Mouse (Mus musculus) stomach, postnatal 0 days (tissue): ENCODE data around the gene Kel.
A peak's percentile ranks its signal among the peaks of the same experiment; 100 is the strongest.

ENCODE experiments used
- CTCF ChIP-seq: IDR thresholded peaks from 2 replicates; pipeline ENCODE4 v1.5.1; 2016; ENCODE audit warnings: antibody characterized with exemption, low read depth, mild to moderate bottlenecking, moderate library complexity
- EP300 ChIP-seq: optimal IDR thresholded peaks from 2 replicates; pipeline ENCODE3; 2016; ENCODE audit warnings: antibody characterized with exemption

- TF ChIP-seq CTCF (peak; percentile 55), EP300 (no peak)
Observed at GRCm38 (mm10) chr6:41702928-41703327, 1.2 kb downstream of the Kel start.
